Mouse (Mus musculus) bone marrow macrophage, adult 2 months (primary cell): Measurements from ENCODE around the gene Nmt1.

Experiments
- CTCF ChIP-seq: IDR thresholded peaks from 2 replicates; pipeline ENCODE4 v1.5.1; 2012; ENCODE audit warnings: low read depth, mild to moderate bottlenecking, low read length, moderate library complexity
- POLR2A ChIP-seq: IDR thresholded peaks from 2 replicates; pipeline ENCODE4 v1.6.1; 2012; ENCODE audit warnings: mild to moderate bottlenecking, low read depth, low read length, borderline replicate concordance

- TF ChIP-seq CTCF (no peak), POLR2A (no peak)
These were observed 46.9 kb downstream of the Nmt1 start for GRCm38 (mm10) chr11:103074796-103075323.
